Comparison of ENCODE assay signal across 8 mouse cellular contexts in genomic region chr10:111472686-111473510, GRCm38 (mm10). TPM values are rescaled to one million over a fixed set of nuclear protein-coding genes. Genes with fewer than 3 reads are reported as not detected.
DNase-seq lines count a peak whose midpoint lies in the region; ATAC-seq and TF ChIP-seq lines count a peak whose summit lies in the region.

TSS of gene Nap1l1 (plus strand) at chr10:111473223.

- no peaks in the 10 kb centered on the region for H3K36me3 ChIP-seq in embryonic facial prominence, embryonic 14.5 days (ENCODE audit: control insufficient read depth, insufficient read depth, low read length)
- no peaks in the 10 kb centered on the region for H3K36me3 ChIP-seq in heart, adult 2 months (ENCODE audit: control insufficient read depth, insufficient read depth, low read length)
- H3K36me3 ChIP-seq in limb, embryonic 13.5 days, result peaks cover 4% of the 10 kb centered on the region; the same call in 1 of the 2 replicates
- H3K36me3 ChIP-seq in midbrain, embryonic 16.5 days (ENCODE audit: control insufficient read depth, insufficient read depth, low read length), result no peaks in the 10 kb centered on the region

- no peak for TF ChIP-seq EP300 in heart, adult 2 months (IDR thresholded peaks at IDR 0.05; ENCODE audit: insufficient read depth, low read depth, low read length)

- TF ChIP-seq POLR2A in heart, adult 2 months (IDR thresholded peaks at IDR 0.05; ENCODE audit: insufficient read depth, low read depth, low read length), result peak; percentile 73

- peak within 1 kb of the TSS; percentile 94 for H3K27ac ChIP-seq in embryonic facial prominence, embryonic 14.5 days (replicated peaks; ENCODE audit: low read depth, low read length)
- peak within 1 kb of the TSS; percentile 82 for H3K27ac ChIP-seq in heart, adult 2 months
- H3K27ac ChIP-seq in limb, embryonic 13.5 days, result peak within 1 kb of the TSS; percentile 96
- H3K27ac ChIP-seq in midbrain, embryonic 16.5 days (ENCODE audit: low read length), result peak within 1 kb of the TSS; percentile 98

- peak within 1 kb of the TSS; percentile 82 for H3K4me2 ChIP-seq in embryonic facial prominence, embryonic 14.5 days (ENCODE audit: low read depth, low read length)
- peak within 1 kb of the TSS; percentile 82 for H3K4me2 ChIP-seq in limb, embryonic 13.5 days (replicated peaks)
- peak within 1 kb of the TSS; percentile 76 for H3K4me2 ChIP-seq in midbrain, embryonic 16.5 days (ENCODE audit: low read length)

- WGBS in embryonic facial prominence, embryonic 14.5 days, result 1% methylated on average over 39 of the region's 80 CpGs
- 3% methylated on average over 71 of the region's 80 CpGs for WGBS in heart, adult 2 months
- under 1% methylated on average over 62 of the region's 80 CpGs for WGBS in limb, embryonic 13.5 days
- WGBS in midbrain, embryonic 16.5 days, result under 1% methylated on average over 68 of the region's 80 CpGs

- intact Hi-C loops in heart, adult 2 months (cut with DNase I), result loop anchor here (5.0 kb wide), 1 partner anchor 176 kb away; the partner anchor contains the start of gene Bbs10

- H3K79me2 ChIP-seq in heart, adult 2 months (replicated peaks; ENCODE audit: control insufficient read depth, insufficient read depth, low read length), result peaks cover 8% of the 10 kb centered on the region; the same call in 1 of the 2 replicates

- no peaks in the 10 kb centered on the region for H3K27me3 ChIP-seq in embryonic facial prominence, embryonic 14.5 days (replicated peaks; ENCODE audit: control insufficient read depth, insufficient read depth, low read length)
- H3K27me3 ChIP-seq in heart, adult 2 months (ENCODE audit: control insufficient read depth, insufficient read depth, low read length), result no peaks in the 10 kb centered on the region
- H3K27me3 ChIP-seq in limb, embryonic 13.5 days, result no peaks in the 10 kb centered on the region
- H3K27me3 ChIP-seq in midbrain, embryonic 16.5 days (ENCODE audit: control insufficient read depth, insufficient read depth, low read depth, low read length), result no peaks in the 10 kb centered on the region

- peak within 1 kb of the TSS; percentile 95 for H3K4me3 ChIP-seq in embryonic facial prominence, embryonic 14.5 days (ENCODE audit: low read depth, low read length)
- peak within 1 kb of the TSS; percentile 72 for H3K4me3 ChIP-seq in heart, adult 2 months
- H3K4me3 ChIP-seq in limb, embryonic 13.5 days, result peak within 1 kb of the TSS; percentile 94
- peak within 1 kb of the TSS; percentile 97 for H3K4me3 ChIP-seq in midbrain, embryonic 16.5 days (ENCODE audit: low read depth, low read length)

- H3K9ac ChIP-seq in embryonic facial prominence, embryonic 14.5 days (ENCODE audit: low read depth, low read length), result peak within 1 kb of the TSS; percentile 97
- H3K9ac ChIP-seq in heart, adult 2 months (ENCODE audit: low read depth, low read length), result peak within 1 kb of the TSS; percentile 88
- peak within 1 kb of the TSS; percentile 98 for H3K9ac ChIP-seq in limb, embryonic 13.5 days
- peak within 1 kb of the TSS; percentile 98 for H3K9ac ChIP-seq in midbrain, embryonic 16.5 days (ENCODE audit: low read depth, low read length)

- no peaks in the 10 kb centered on the region for H3K9me3 ChIP-seq in embryonic facial prominence, embryonic 14.5 days (ENCODE audit: control insufficient read depth, low read length)
- no peaks in the 10 kb centered on the region for H3K9me3 ChIP-seq in limb, embryonic 13.5 days
- no peaks in the 10 kb centered on the region for H3K9me3 ChIP-seq in midbrain, embryonic 16.5 days (replicated peaks; ENCODE audit: control insufficient read depth, low read length, poor library complexity, severe bottlenecking)

- TF ChIP-seq CTCF in heart, adult 2 months (IDR thresholded peaks at IDR 0.05), result peak; percentile 30

- ATAC-seq in embryonic facial prominence, embryonic 14.5 days (ENCODE audit: low read depth), result peak; percentile 100
- peak; percentile 100 for ATAC-seq in limb, embryonic 13.5 days (ENCODE audit: low FRiP score, low read depth)
- peak; percentile 100 for ATAC-seq in midbrain, embryonic 16.5 days

- peaks cover 18% of the 10 kb centered on the region for H3K4me1 ChIP-seq in embryonic facial prominence, embryonic 14.5 days (ENCODE audit: control insufficient read depth, insufficient read depth, low read length)
- H3K4me1 ChIP-seq in heart, adult 2 months (ENCODE audit: control insufficient read depth, insufficient read depth, low read length), result no peaks in the 10 kb centered on the region; the same call in 1 of the 2 replicates
- H3K4me1 ChIP-seq in limb, embryonic 13.5 days, result peaks cover 35% of the 10 kb centered on the region
- H3K4me1 ChIP-seq in midbrain, embryonic 16.5 days (ENCODE audit: control insufficient read depth, insufficient read depth, low read length), result peaks cover 36% of the 10 kb centered on the region

- peak; percentile 95 for DNase-seq in 3T3-L1 (ENCODE audit: low read depth, low spot score)
- peak; percentile 92 to 93 for DNase-seq in adrenal gland, postnatal 4 days (ENCODE audit: low spot score in 2 of 2)
- DNase-seq in embryonic facial prominence, embryonic 14.5 days (ENCODE audit: low spot score), result peak; percentile 98
- peak; percentile 98 to 99 for DNase-seq in heart, adult 2 months
- peak; percentile 96 to 97 for DNase-seq in kidney, adult 8-10 months
- DNase-seq in spleen, postnatal 10 days (ENCODE audit: low spot score in 2 of 2), result peak; percentile 97 to 98

RNA-seq across cellular contexts. Expression of gene Nap1l1, which starts in this region (rescaled TPM):
- total RNA-seq in adrenal gland, postnatal 4 days (2021), result 100 to 1,000 TPM; 213 to 250 TPM
- 234 and 242 TPM in 2 replicates for polyA plus RNA-seq in embryonic facial prominence, embryonic 14.5 days (2014; fragmentation: Nextera tagmentation; extraction: Ambion mirVana)
- 10 to 100 TPM; 66.6 to 66.7 TPM for total RNA-seq in heart, adult 2 months (2021)
- 10.5 and 21.2 TPM in 2 replicates for polyA plus RNA-seq in heart, adult 2 months (2012; rRNA removed)
- polyA plus RNA-seq in limb, embryonic 13.5 days (2015; fragmentation: Nextera tagmentation; extraction: Ambion mirVana), result 283 and 285 TPM in 2 replicates
- 163 and 179 TPM in 2 replicates for polyA plus RNA-seq in midbrain, embryonic 16.5 days (2015; fragmentation: Nextera tagmentation; extraction: Ambion mirVana)

Comparison
In these comparisons a context has a peak if more than half of its experiments do, and no peak if none do; other contexts are left out.
1. Peak in every context shown above with its lines: DNase-seq, ATAC-seq, H3K4me3 ChIP-seq and H3K27ac ChIP-seq.